Mouse (Mus musculus) frontal cortex, adult 2 months (tissue): Measurements from ENCODE around the gene Upk3b. TPM values are rescaled to one million over a fixed set of nuclear protein-coding genes. Genes with fewer than 3 reads are reported as not detected.

Source experiments
- DNase-seq, 2 experiments: peaks; one replicate each; pipeline ENCODE4 v3.0.0; 2022; ENCODE audit warnings: low spot score in 1 of 2; ENCODE audit errors: extremely low spot score in 1 of 2
- polyA plus RNA-seq: library from polyadenylated mRNA; depleted of rRNA; stranded (reverse); fragments of >200 nt; gene quantifications from 2 replicates; pipeline ENCODE4 v1.2.3, GENCODE M21; 2012

The Upk3b gene
- polyA plus RNA-seq, 1 experiment = not detected

GRCm38 (mm10) chr5:136069411-136069810 is 31.1 kb downstream of the Upk3b start:
- no peak for DNase-seq

DNA sequence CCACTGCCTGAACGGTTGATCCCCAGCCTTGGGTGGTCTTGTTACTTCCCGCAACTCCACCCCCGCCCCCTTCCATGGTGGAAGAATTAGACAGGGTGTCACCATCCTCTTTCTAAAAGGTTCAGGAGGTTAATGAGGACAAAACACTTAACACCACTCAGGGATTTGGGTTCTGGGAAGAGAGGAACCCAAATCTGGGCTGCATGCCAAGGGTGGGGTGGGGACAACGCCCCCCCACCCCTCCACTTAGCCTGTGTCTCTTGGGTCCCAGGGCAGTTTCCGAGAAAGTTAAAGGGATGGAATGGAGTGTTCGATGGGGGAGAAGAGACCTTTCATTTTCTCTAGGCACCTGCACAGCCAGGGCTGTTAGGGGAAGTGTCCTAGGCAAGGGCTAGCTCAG is 34.8 kb downstream of the Upk3b start:
- DNase-seq = no peak

DNA sequence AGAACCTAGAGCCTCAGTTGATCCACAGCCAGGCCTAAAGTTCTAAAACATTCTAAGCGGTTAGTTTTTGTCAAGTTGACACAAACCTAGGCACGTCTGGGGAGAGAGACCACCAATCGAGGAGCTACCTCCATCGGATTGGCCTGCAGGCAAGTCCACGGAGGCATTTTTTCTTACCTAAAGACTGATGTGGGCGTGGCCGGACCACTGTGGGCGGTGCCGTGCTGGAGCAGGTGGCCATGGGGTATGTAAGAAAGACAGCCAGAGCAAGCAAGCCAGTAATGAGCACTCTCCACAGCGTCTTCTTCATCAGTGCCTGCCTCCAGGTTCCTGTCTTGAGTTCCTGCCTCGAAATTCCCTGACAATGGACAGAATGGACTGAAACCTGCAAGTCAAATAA is 35.2 kb downstream of the Upk3b start:
- DNase-seq = no peak

DNA sequence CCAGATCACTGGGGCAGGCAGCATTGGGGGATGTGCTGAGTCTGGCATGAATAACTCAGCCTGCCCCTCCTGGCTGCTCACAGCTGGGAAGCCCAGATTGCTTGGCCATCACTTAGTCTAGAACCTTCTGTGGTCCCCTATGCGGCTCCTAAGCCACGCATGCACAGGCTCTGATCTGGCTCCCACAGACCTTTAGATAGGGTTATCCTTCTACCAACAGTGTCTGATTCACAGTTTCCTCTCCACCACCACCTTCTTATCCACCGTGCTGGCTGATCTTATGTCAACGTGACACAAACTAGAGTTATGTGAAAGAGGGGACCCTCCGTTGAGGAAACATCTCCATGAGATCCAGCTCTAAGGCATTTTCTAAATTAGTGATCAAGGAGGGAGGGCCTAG is 36.8 kb downstream of the Upk3b start:
- no peak for DNase-seq

DNA sequence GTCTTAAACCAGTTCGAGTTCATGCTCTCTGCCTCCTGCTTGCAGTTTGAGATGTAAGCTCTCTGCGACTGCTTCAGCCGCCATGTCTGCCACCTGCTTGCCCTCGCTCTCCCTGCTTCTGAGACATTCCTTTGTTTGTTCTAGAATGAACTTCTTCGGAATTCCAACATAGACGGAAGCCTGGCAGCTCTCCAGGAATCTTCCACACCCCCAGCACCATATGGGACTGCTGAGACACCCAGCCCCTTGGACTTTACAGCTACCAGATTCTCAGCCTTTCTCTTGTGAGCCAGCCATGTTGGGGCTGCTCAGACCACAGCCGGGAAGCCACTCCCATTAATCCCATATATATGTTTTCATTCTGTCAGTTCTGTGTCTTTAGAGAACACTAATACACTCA is 38.0 kb downstream of the Upk3b start:
- DNase-seq = peak in 1 of 2 experiments; percentile 15

DNA sequence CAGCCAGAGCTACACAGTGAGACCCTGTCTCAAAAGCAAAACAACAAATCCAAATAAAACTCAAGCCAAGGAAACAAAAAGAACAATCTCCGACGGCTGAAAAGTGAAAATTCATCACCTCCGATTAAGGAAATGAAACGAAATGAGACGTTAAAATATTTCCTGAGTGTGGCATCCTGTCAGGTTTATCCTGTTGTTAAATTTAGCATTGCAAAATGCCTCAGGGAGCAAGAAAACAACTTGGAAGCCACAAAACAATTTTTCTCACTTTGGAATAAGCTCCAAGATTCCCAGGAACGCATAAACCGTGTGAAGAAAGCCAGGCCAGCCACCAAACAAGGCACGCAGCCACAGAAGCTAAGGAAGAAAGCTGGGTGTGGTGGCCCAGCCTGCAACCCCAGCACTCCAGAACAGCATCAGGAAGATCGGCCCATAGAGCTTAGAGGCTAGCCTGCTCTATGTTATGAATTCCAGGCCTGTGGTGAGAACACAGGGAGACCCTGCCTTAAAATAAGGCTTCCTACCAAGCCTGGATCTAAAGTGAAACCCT is 38.8 kb downstream of the Upk3b start:
- no peak for DNase-seq

GRCm38 (mm10) chr5:136078136-136078535 is 39.8 kb downstream of the Upk3b start:
- DNase-seq = no peak

GRCm38 (mm10) chr5:136082345-136082744 is 44.0 kb downstream of the Upk3b start:
- DNase-seq = no peak

GRCm38 (mm10) chr5:136083669-136084107 is 45.4 kb downstream of the Upk3b start, which contains the start of gene Rasa4:
Gene Rasa4, plus strand, starts transcription at chr5:136083916.
- peak; percentile 89 to 95 for DNase-seq

DNA sequence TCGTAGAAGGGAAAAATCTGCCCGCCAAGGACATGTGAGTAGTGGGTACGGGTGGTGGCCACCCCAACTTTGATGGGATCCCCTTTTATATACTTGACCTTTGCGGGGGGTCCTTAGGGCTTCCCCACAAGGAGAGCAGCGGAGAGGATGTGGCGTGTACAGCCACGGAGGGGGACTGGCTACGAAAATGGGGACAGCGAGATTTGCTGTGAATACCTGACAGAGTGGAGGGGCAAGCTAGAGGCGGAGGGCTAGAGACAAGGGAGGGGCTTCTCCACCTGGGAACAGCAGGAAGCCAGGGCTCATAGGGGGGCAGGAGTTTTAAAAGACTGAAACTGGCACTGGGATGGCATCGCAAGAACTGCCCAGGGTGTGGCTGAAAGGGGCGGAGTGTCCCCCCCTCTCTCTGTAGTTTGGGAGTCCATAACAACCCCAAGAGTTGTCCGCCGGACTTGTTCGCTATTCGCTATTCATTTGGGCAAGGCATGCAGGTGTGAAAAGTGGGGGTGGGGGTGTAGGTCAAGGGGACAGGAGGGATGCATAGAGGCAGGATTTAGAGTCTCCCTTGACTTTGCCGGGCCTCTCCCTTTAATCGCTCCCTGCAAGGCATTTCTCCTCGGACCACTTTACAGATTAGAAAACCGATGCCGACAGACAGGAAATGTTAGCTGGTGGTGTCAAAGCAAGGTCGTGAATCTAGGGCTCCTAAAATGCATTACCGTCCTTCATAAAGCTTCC is 46.0 kb downstream of the Upk3b start:
- no peak for DNase-seq

DNA sequence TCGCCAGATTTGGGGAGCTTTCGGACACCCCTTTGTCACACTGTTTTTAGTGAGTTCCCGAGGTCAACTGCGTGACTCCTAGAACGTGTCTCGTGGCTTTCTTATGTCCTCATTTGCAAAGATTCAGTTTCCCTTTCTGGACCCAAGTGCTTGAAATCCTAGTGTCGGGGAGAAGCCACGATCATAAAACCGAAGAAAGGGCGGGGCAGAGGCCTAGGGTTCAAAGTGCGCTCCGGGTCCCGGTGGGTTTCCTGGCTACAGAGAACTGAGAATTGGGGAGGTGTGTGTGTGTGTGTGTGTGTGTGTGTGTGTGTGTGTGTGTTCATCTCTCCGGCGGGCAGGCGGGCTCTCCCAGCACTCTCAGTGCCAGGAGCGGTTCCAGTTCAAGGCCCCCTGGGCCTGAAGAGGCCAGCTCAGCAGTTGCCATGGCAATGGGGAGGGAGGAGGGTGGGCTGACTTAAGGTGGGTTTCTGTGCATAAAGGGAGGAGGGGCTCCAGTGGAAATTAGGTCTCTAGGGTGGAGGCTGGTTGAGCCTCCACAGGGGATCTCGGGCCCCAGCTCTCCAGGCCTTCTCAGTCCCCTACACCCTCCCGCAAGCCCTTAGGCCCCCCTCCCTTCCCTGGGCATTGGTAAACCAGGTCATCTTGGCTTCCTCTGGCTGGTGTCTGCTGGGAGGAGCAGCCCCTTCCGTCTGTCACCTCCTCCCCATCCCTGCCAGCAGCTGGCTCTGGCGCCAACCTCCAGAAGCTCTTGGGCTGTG is 46.8 kb downstream of the Upk3b start:
- no peak for DNase-seq

DNA sequence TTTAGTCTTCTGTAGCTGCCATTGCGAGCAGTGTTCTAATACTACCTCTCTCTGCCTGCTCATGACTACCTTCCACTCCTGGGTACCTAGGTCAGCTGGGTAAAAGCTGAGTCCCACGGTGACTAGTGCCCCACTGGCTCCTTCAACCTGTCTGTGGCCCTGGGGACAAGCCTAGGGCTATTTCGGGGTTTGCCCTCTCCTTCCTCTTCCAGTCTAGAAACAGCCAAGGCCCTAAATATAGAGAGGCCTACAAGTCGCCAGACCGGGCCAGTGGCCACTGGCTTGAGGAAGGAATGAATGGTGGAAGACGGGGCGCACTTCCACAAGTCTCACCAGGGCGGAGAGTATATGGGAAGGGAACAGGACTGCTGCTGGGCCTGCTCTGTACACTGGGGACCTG is 48.0 kb downstream of the Upk3b start:
- DNase-seq = no peak

DNA sequence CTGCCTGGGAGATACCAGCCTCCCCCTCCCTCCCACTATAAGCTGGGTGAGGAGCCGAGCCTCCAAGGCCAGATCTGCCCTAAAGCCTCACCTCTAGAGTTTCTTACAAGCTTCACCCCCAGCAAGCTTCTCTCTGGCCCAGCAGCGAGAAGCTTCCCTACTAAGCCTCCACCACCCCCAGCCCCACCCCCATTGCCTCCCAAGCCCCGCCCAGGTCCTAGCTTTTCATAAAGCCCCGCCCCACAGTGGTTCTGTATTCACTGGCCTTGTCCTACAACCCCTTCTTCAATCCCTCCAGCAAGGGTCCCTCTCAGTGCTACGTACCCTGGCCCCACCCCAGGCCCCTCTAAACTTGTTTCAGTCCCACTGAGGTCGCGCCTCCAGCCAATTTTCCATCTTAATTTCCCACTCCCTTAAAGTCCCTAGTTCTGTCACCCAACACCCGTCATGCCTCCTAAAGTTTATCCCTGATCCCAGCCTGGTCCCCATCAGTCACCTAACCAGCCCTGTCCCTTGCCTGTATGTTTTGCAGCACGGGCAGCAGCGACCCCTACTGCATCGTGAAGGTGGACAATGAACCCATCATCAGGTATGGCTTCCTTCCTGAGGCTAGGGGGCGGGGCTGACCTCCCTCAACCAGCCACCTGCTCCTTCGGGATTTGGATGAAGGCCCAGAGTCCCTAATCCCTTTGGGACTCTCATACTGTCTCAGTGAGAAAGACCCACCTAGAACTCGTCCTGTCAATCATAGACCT is 50.7 kb downstream of the Upk3b start:
- no peak for DNase-seq

- DNase-seq = no peak
Measured at GRCm38 (mm10) chr5:136091927-136092326, 53.6 kb downstream of the Upk3b start.

DNA sequence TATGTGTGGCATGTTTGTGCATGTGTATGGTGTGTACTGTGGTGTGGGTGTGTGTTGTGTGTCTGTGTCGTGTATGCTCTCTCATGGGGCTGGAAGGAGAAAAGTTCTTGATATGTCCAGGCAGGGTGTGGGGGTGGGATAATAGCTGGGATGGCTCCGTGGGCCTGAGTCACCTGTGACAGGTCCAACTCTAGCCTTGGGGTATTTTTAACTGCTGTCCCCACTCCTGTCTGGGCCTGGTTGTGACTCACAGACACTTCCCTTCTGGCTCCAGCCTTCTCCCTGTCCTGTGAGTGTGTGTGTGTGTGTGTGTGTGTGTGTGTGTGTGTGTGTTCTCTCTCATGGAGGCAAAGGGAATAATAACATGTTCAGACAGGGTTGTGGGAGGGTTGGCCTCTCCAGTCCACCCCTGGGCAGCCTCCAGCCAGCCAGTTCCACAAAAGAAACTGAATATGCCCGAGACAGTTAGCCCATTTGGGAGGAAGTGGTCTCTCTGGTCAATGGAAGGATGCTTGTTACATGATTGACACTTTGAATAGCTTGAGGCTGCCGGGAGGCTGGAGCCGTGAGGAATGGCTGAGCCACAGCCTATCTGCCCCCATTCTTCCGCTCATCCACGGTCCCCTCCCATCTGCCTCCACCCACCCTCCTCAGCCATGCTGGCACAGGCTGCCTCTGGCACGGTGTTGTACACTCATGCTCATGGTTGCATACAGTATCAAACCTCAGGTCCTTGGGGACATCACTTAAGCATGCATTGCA is 56.1 kb downstream of the Upk3b start:
- DNase-seq = no peak

- DNase-seq = no peak
Measured at GRCm38 (mm10) chr5:136095089-136095488, 56.8 kb downstream of the Upk3b start.
